Mouse (Mus musculus): ENCODE results near the gene Gm7579.
A peak's percentile ranks its signal among the peaks of the same experiment; 100 is the strongest.

DNA sequence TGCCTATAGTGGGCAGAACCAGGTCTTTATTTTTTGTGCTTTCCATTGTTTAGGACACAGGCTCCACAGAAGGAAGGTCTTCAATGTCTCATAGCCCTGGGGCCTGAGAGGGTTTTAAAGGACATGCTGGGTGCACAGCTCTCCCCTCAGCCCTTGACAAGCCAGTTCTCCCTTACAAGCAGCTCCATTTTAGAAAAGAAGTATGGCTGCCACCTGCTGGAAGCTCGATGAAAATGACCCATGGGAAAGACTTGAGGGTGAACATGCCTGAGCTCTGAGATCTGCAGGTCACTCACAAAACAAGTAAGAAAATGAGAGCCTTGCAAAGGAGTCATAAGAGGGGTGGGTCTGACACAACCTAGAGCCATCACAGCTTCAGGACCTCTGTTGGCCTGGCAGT, 38.2 kb downstream of the Gm7579 start:
- TF ChIP-seq CTCF (IDR thresholded peaks at IDR 0.05; ENCODE audit: borderline replicate concordance, extremely low read depth, insufficient read depth, insufficient read length) (peak; percentile 66; the same call in 1 of the 2 replicates), POLR2A (IDR thresholded peaks at IDR 0.05; ENCODE audit: borderline replicate concordance, extremely low read depth, insufficient read depth, insufficient read length, poor library complexity, severe bottlenecking) (no peak)

Data from brain, embryonic 14.5 days (tissue).